Mouse (Mus musculus): ENCODE results near the gene Tmem51.

- no peak for TF ChIP-seq CHD2 (IDR thresholded peaks at IDR 0.05; ENCODE audit: low read depth, low read length)
- no peak for TF ChIP-seq MAFK (IDR thresholded peaks at IDR 0.05; ENCODE audit: insufficient read depth, low read depth, low read length)
- no peak for TF ChIP-seq ZC3H11A (IDR thresholded peaks at IDR 0.05; ENCODE audit: borderline replicate concordance, low read depth, low read length)
These were observed 46.1 kb upstream of the Tmem51 start for GRCm38 (mm10) chr4:142130162-142130561.
